In genomic region chr3:79190377-79190776, GRCm38 (mm10) we compare ENCODE assay signal across 28 mouse cellular contexts.
DNase-seq lines count a peak whose midpoint lies in the region; ATAC-seq and TF ChIP-seq lines count a peak whose summit lies in the region.
"Had no signal": no experiment of that assay in that cellular context is flagged by ENCODE, and none has a peak within 500 bp of the region (broad histone marks: within the 10 kb centered on the region; RNA-seq: fewer than 3 reads in every experiment).

No protein-coding gene starts in this region.

- TF ChIP-seq POLR2A in cerebellum, adult 2 months (IDR thresholded peaks at IDR 0.05; ENCODE audit: borderline replicate concordance, insufficient read depth, low read length), result no peak

- no peaks in the 10 kb centered on the region for H3K27me3 ChIP-seq in cerebellum, adult 2 months (ENCODE audit: control insufficient read depth, insufficient read depth, low read length)
- H3K27me3 ChIP-seq in heart, embryonic 15.5 days, result no peaks in the 10 kb centered on the region
- no peaks in the 10 kb centered on the region for H3K27me3 ChIP-seq in forebrain, embryonic 14.5 days (replicated peaks; ENCODE audit: control insufficient read depth, insufficient read depth, low read length)
- H3K27me3 ChIP-seq: CH12.LX; embryonic facial prominence, embryonic 15.5 days; forebrain, embryonic 12.5 days; intestine, embryonic 15.5 days; neural tube, embryonic 13.5 days; Patski had no signal

- peak overlapping the region; percentile 63 for H3K27ac ChIP-seq in cerebellum, adult 2 months (ENCODE audit: insufficient read depth, low read length)
- H3K27ac ChIP-seq in heart, embryonic 15.5 days, result peak overlapping the region; percentile 31; the same call in 1 of the 2 replicates
- H3K27ac ChIP-seq in layer of hippocampus, adult 2 months, result peak overlapping the region; percentile 89
- H3K27ac ChIP-seq in forebrain, embryonic 14.5 days (ENCODE audit: low read depth, low read length), result no peak overlapping the region
- H3K27ac ChIP-seq: embryonic facial prominence, embryonic 10.5 days; embryonic facial prominence, embryonic 15.5 days; forebrain, embryonic 12.5 days; hindbrain, embryonic 10.5 days; intestine, embryonic 15.5 days; liver, embryonic 14.5 days; neural tube, embryonic 13.5 days had no signal

- DNase-seq in cerebellum, adult 2 months, result no peak
- no peak for DNase-seq in cerebellum, adult 9-11 months
- no peak for DNase-seq in heart, adult 9 months (ENCODE audit: low spot score in 2 of 2)
- DNase-seq in layer of hippocampus, adult 2 months (ENCODE audit: low spot score in 2 of 2), result no peak
- DNase-seq in layer of hippocampus, adult 8-10 months (ENCODE audit: low spot score in 2 of 2), result no peak
- DNase-seq in adipocyte (ENCODE audit: low spot score), result peak; percentile 68
- DNase-seq in forebrain, embryonic 14.5 days (ENCODE audit: low spot score), result no peak
- DNase-seq: adrenal gland, postnatal 14 days; cerebellum, adult 18-20 months; gastrocnemius, postnatal 14 days; kidney, adult 2 months; layer of hippocampus, postnatal 36 days; left cerebral cortex, postnatal 4 days; lung, embryonic 14.5 days; thymus, adult 2 months; thymus, postnatal 36 days had no signal

- H3K4me1 ChIP-seq in cerebellum, adult 2 months (ENCODE audit: control insufficient read depth, insufficient read depth, low read length), result peaks cover 20% of the 10 kb centered on the region
- H3K4me1 ChIP-seq in heart, embryonic 15.5 days (replicated peaks), result peaks cover 33% of the 10 kb centered on the region
- H3K4me1 ChIP-seq in forebrain, embryonic 14.5 days (ENCODE audit: control insufficient read depth, insufficient read depth, low read length), result peaks cover 7% of the 10 kb centered on the region; the same call in 1 of the 2 replicates
- H3K4me1 ChIP-seq: embryonic facial prominence, embryonic 10.5 days; hindbrain, embryonic 10.5 days had no signal

- H3K9ac ChIP-seq in heart, embryonic 15.5 days, result no peak overlapping the region
- no peak overlapping the region for H3K9ac ChIP-seq in forebrain, embryonic 14.5 days (ENCODE audit: low read length)
- H3K9ac ChIP-seq: embryonic facial prominence, embryonic 15.5 days; forebrain, embryonic 12.5 days; intestine, embryonic 15.5 days; liver, embryonic 14.5 days; lung, embryonic 14.5 days; neural tube, embryonic 13.5 days had no signal

- WGBS in cerebellum, adult 2 months, result 55% methylated on average over 3 of the region's 3 CpGs
- 70% methylated on average over 3 of the region's 3 CpGs for WGBS in heart, embryonic 15.5 days
- WGBS in forebrain, embryonic 14.5 days, result 75% methylated on average over 3 of the region's 3 CpGs

- H3K36me3 ChIP-seq in heart, embryonic 15.5 days, result no peaks in the 10 kb centered on the region
- no peaks in the 10 kb centered on the region for H3K36me3 ChIP-seq in forebrain, embryonic 14.5 days (ENCODE audit: control insufficient read depth, insufficient read depth, low read length)
- H3K36me3 ChIP-seq: embryonic facial prominence, embryonic 15.5 days; forebrain, embryonic 12.5 days; intestine, embryonic 15.5 days; neural tube, embryonic 13.5 days had no signal

- no peak overlapping the region for H3K4me3 ChIP-seq in cerebellum, adult 2 months (replicated peaks; ENCODE audit: insufficient read depth, low read depth, low read length)
- H3K4me3 ChIP-seq in heart, embryonic 15.5 days, result no peak overlapping the region
- H3K4me3 ChIP-seq in layer of hippocampus, adult 2 months, result no peak overlapping the region
- H3K4me3 ChIP-seq in forebrain, embryonic 14.5 days (ENCODE audit: low read depth, low read length), result no peak overlapping the region
- H3K4me3 ChIP-seq: embryonic facial prominence, embryonic 10.5 days; embryonic facial prominence, embryonic 15.5 days; forebrain, embryonic 12.5 days; hindbrain, embryonic 10.5 days; intestine, embryonic 15.5 days; neural tube, embryonic 13.5 days had no signal

- no peak overlapping the region for H3K4me2 ChIP-seq in heart, embryonic 15.5 days
- H3K4me2 ChIP-seq in forebrain, embryonic 14.5 days (ENCODE audit: low read length), result no peak overlapping the region
- H3K4me2 ChIP-seq: embryonic facial prominence, embryonic 15.5 days; forebrain, embryonic 12.5 days; intestine, embryonic 15.5 days; lung, embryonic 14.5 days; midbrain, embryonic 11.5 days; neural tube, embryonic 13.5 days had no signal

- ATAC-seq in heart, embryonic 15.5 days (replicated peaks; ENCODE audit: insufficient number of reproducible peaks, insufficient read depth, low FRiP score, low read depth), result no peak
- ATAC-seq in forebrain, embryonic 14.5 days, result no peak
- ATAC-seq: hindbrain, embryonic 16.5 days; intestine, embryonic 15.5 days; Patski had no signal

- TF ChIP-seq CTCF in cerebellum, adult 2 months (IDR thresholded peaks at IDR 0.05; ENCODE audit: borderline replicate concordance, insufficient read depth, low read depth, low read length), result no peak
- TF ChIP-seq CTCF in layer of hippocampus, adult 2 months (conservative IDR thresholded peaks at IDR 0.05), result no peak

- no peaks in the 10 kb centered on the region for H3K9me3 ChIP-seq in heart, embryonic 15.5 days (replicated peaks)
- H3K9me3 ChIP-seq in forebrain, embryonic 14.5 days (replicated peaks; ENCODE audit: control insufficient read depth, low read length), result no peaks in the 10 kb centered on the region
- H3K9me3 ChIP-seq: embryonic facial prominence, embryonic 10.5 days; embryonic facial prominence, embryonic 15.5 days; forebrain, embryonic 12.5 days; hindbrain, embryonic 10.5 days; intestine, embryonic 15.5 days; neural tube, embryonic 13.5 days had no signal
